Mouse (Mus musculus) urinary bladder, adult 2 months (tissue): ENCODE results near the gene Cacna1c. TPM values are rescaled to one million over a fixed set of nuclear protein-coding genes. Genes with fewer than 3 reads are reported as not detected.

Source experiments
- DNase-seq: peaks from one replicate; pipeline ENCODE4 v3.0.0; 2022; ENCODE audit warnings: low spot score
- polyA plus RNA-seq: library from polyadenylated mRNA; depleted of rRNA; stranded (reverse); fragments of >200 nt; gene quantifications from 2 replicates; pipeline ENCODE4 v1.2.3, GENCODE M21; 2012

Cacna1c gene
- polyA plus RNA-seq, 1 experiment = 11.2 TPM

GRCm38 (mm10) chr6:118852131-118852530, 344.1 kb downstream of the Cacna1c start:
- DNase-seq = no peak

GRCm38 (mm10) chr6:118851086-118851485, 345.1 kb downstream of the Cacna1c start:
- no peak for DNase-seq

- DNase-seq = no peak
Observed at GRCm38 (mm10) chr6:118848640-118849039, 347.6 kb downstream of the Cacna1c start.

- DNase-seq = no peak
Observed at GRCm38 (mm10) chr6:118847751-118848150, 348.5 kb downstream of the Cacna1c start.

- DNase-seq = no peak
Observed at GRCm38 (mm10) chr6:118845829-118846228, 350.4 kb downstream of the Cacna1c start.

- no peak for DNase-seq
Observed at GRCm38 (mm10) chr6:118845180-118845579, 351.0 kb downstream of the Cacna1c start.

- no peak for DNase-seq
Observed at GRCm38 (mm10) chr6:118843566-118843965, 352.7 kb downstream of the Cacna1c start.

- no peak for DNase-seq
Observed at GRCm38 (mm10) chr6:118841892-118842291, 354.3 kb downstream of the Cacna1c start.

- no peak for DNase-seq
Observed at GRCm38 (mm10) chr6:118838919-118839915, 357.0 kb downstream of the Cacna1c start.

- DNase-seq = no peak
Observed at GRCm38 (mm10) chr6:118836693-118837092, 359.5 kb downstream of the Cacna1c start.

- no peak for DNase-seq
Observed at GRCm38 (mm10) chr6:118834046-118834445, 362.2 kb downstream of the Cacna1c start.

GRCm38 (mm10) chr6:118833049-118833448, 363.2 kb downstream of the Cacna1c start:
- DNase-seq = no peak

- DNase-seq = no peak
Observed at GRCm38 (mm10) chr6:118832616-118833015, 363.6 kb downstream of the Cacna1c start.

GRCm38 (mm10) chr6:118830851-118831250, 365.4 kb downstream of the Cacna1c start:
- no peak for DNase-seq

GRCm38 (mm10) chr6:118828187-118828586, 368.0 kb downstream of the Cacna1c start:
- no peak for DNase-seq

- no peak for DNase-seq
Observed at GRCm38 (mm10) chr6:118827560-118827959, 368.7 kb downstream of the Cacna1c start.

- no peak for DNase-seq
Observed at GRCm38 (mm10) chr6:118825400-118825871, 370.8 kb downstream of the Cacna1c start.

- DNase-seq = no peak
Observed at GRCm38 (mm10) chr6:118821536-118821935, 374.7 kb downstream of the Cacna1c start.

- DNase-seq = no peak
Observed at GRCm38 (mm10) chr6:118819657-118820056, 376.6 kb downstream of the Cacna1c start.

GRCm38 (mm10) chr6:118817928-118818503, 378.2 kb downstream of the Cacna1c start:
- DNase-seq = no peak

- no peak for DNase-seq
Observed at GRCm38 (mm10) chr6:118816253-118816652, 380.0 kb downstream of the Cacna1c start.

- no peak for DNase-seq
Observed at GRCm38 (mm10) chr6:118812556-118812955, 383.7 kb downstream of the Cacna1c start.

- no peak for DNase-seq
Observed at GRCm38 (mm10) chr6:118812007-118812406, 384.2 kb downstream of the Cacna1c start.
